Mouse (Mus musculus) lung, embryonic 14.5 days (tissue): ENCODE data around the gene Zfp51. TPM values are rescaled to one million over a fixed set of nuclear protein-coding genes. Genes with fewer than 3 reads are reported as not detected.

Experiments
- ATAC-seq: fragments of 200-750 bp; cut with Nextera tagmentation; 2 replicates; pipeline ENCODE4 v1.8.0; 2017; ENCODE audit warnings: mild to moderate bottlenecking, moderate TSS enrichment, moderate library complexity; ENCODE audit not compliant: insufficient read depth
- DNase-seq: peaks from one replicate; pipeline ENCODE4 v3.0.0-alpha.2; 2015
- H3K27ac ChIP-seq: fragments of 300-500 bp; sonication (generic); 2 replicates; pipeline ENCODE4 v1.5.1; 2014; ENCODE audit warnings: low read depth, mild to moderate bottlenecking, moderate library complexity
- H3K27me3 ChIP-seq: fragments of 300-500 bp; sonication (generic); 2 replicates; pipeline ENCODE4 v1.6.1; 2014; ENCODE audit warnings: low read length, control low read depth; ENCODE audit not compliant: insufficient read depth
- H3K36me3 ChIP-seq: fragments of 300-500 bp; sonication (generic); 2 replicates; pipeline ENCODE4 v1.6.1; 2014; ENCODE audit warnings: control low read depth; ENCODE audit not compliant: insufficient read depth
- H3K4me1 ChIP-seq: fragments of 300-500 bp; sonication (generic); 2 replicates; pipeline ENCODE4 v1.6.1; 2014; ENCODE audit warnings: antibody characterized with exemption, control low read depth; ENCODE audit not compliant: insufficient read depth
- H3K4me2 ChIP-seq: fragments of 300-500 bp; sonication (generic); 2 replicates; pipeline ENCODE4 v1.6.1; 2014; ENCODE audit warnings: mild to moderate bottlenecking
- H3K4me3 ChIP-seq: fragments of 300-500 bp; sonication (generic); 2 replicates; pipeline ENCODE4 v1.5.1; 2014; ENCODE audit warnings: low read depth, low read length
- H3K9ac ChIP-seq: fragments of 300-500 bp; sonication (generic); 2 replicates; pipeline ENCODE4 v1.6.1; 2014
- H3K9me3 ChIP-seq: fragments of 300-500 bp; sonication (generic); 2 replicates; pipeline ENCODE4 v1.6.1; 2016; ENCODE audit warnings: low read depth, low read length, control low read depth
- CTCF ChIP-seq: IDR thresholded peaks from 2 replicates; pipeline ENCODE4 v1.5.1; 2016; ENCODE audit warnings: antibody characterized with exemption, low read depth
- WGBS: fragments of 180-500 bp; shearing (Covaris S2); extraction: QIAGEN DNeasy Blood & Tissue Kit; methylation state at CpG from one replicate; pipeline ENCODE4 v1.1.7; 2014; 5-methylcytosine and 5-hydroxymethylcytosine counted together
- polyA plus RNA-seq: library from polyadenylated mRNA; unstranded; fragments of >200 nt; fragmentation: Nextera tagmentation; extraction: Ambion mirVana; gene quantifications from 2 replicates; pipeline ENCODE4 v1.2.1, GENCODE M21; 2014

Zfp51 gene
- polyA plus RNA-seq, 1 experiment from 2014 or later, result 13.4 TPM

GRCm38 (mm10) chr17:21488760-21489499, 38.8 kb downstream of the Zfp51 start, which contains the start of gene Zfp53:
Gene Zfp53 (plus strand): TSS chr17:21488998.
- under 1% methylated on average over 34 of the region's 34 CpGs for WGBS
- H3K27me3 ChIP-seq, result no peaks in the 10 kb centered on the region
- no peaks in the 10 kb centered on the region for H3K9me3 ChIP-seq
- H3K9ac ChIP-seq, result peak within 1 kb of the TSS; percentile 65
- ATAC-seq (peak; percentile 100), DNase-seq (peak; percentile 90)
- peak within 1 kb of the TSS; percentile 56 for H3K4me2 ChIP-seq
- H3K27ac ChIP-seq, result peak within 1 kb of the TSS; percentile 79; the same call in 1 of the 2 replicates
- H3K36me3 ChIP-seq, result no peaks in the 10 kb centered on the region
- H3K4me1 ChIP-seq, result no peaks in the 10 kb centered on the region
- peak within 1 kb of the TSS; percentile 65 for H3K4me3 ChIP-seq
- peak; percentile 17; the same call in 1 of the 2 replicates for TF ChIP-seq CTCF

GRCm38 (mm10) chr17:21489500-21490001, 39.4 kb downstream of the Zfp51 start:
- Histone ChIP-seq H3K36me3 (no peaks in the 10 kb centered on the region), H3K4me1 (no peaks in the 10 kb centered on the region), H3K9ac (peak overlapping the region; percentile 65), H3K27me3 (no peaks in the 10 kb centered on the region), H3K4me2 (peak overlapping the region; percentile 56), H3K9me3 (no peaks in the 10 kb centered on the region), H3K27ac (no peak overlapping the region), H3K4me3 (peak overlapping the region; percentile 65)
- DNase-seq, result peak; percentile 6
- WGBS, result 5% methylated on average over 8 of the region's 8 CpGs
- TF ChIP-seq CTCF, result no peak
- ATAC-seq, result peak; percentile 5; the same call in 1 of the 2 replicates

GRCm38 (mm10) chr17:21501365-21501764, 51.2 kb downstream of the Zfp51 start:
- DNase-seq (no peak), ATAC-seq (no peak)
- peaks cover 15% of the 10 kb centered on the region for H3K36me3 ChIP-seq
- no peak overlapping the region for H3K4me2 ChIP-seq
- no peaks in the 10 kb centered on the region for H3K27me3 ChIP-seq
- H3K27ac ChIP-seq, result no peak overlapping the region
- 84% methylated on average over 1 of the region's 1 CpGs for WGBS
- no peaks in the 10 kb centered on the region for H3K9me3 ChIP-seq
- no peak overlapping the region for H3K9ac ChIP-seq
- no peak for TF ChIP-seq CTCF
- no peak overlapping the region for H3K4me3 ChIP-seq
- H3K4me1 ChIP-seq, result no peaks in the 10 kb centered on the region

GRCm38 (mm10) chr17:21504524-21504923, 54.4 kb downstream of the Zfp51 start:
- no peak for ATAC-seq
- H3K36me3 ChIP-seq, result peaks cover 23% of the 10 kb centered on the region
- no peak overlapping the region for H3K9ac ChIP-seq
- no peak overlapping the region for H3K4me3 ChIP-seq
- no peak overlapping the region for H3K4me2 ChIP-seq
- peak; percentile 21 for DNase-seq
- no peak overlapping the region for H3K27ac ChIP-seq
- no peaks in the 10 kb centered on the region for H3K9me3 ChIP-seq
- 98% methylated on average over 1 of the region's 1 CpGs for WGBS
- no peaks in the 10 kb centered on the region for H3K27me3 ChIP-seq
- 0 out of 2 replicates have a peak, but pooled peaks have one; percentile 8 for TF ChIP-seq CTCF
- H3K4me1 ChIP-seq, result no peaks in the 10 kb centered on the region

GRCm38 (mm10) chr17:21506258-21506657, 56.1 kb downstream of the Zfp51 start:
- H3K9ac ChIP-seq, result no peak overlapping the region
- no peak for TF ChIP-seq CTCF
- DNase-seq (no peak), ATAC-seq (no peak)
- H3K36me3 ChIP-seq, result peaks cover 19% of the 10 kb centered on the region
- no peaks in the 10 kb centered on the region for H3K4me1 ChIP-seq
- H3K9me3 ChIP-seq, result no peaks in the 10 kb centered on the region
- WGBS, result 95% methylated on average over 3 of the region's 3 CpGs
- no peak overlapping the region for H3K27ac ChIP-seq
- no peak overlapping the region for H3K4me3 ChIP-seq
- H3K4me2 ChIP-seq, result no peak overlapping the region
- no peaks in the 10 kb centered on the region for H3K27me3 ChIP-seq

GRCm38 (mm10) chr17:21509756-21510155, 59.6 kb downstream of the Zfp51 start:
- no peak for TF ChIP-seq CTCF
- ATAC-seq (no peak), DNase-seq (no peak)
- Histone ChIP-seq H3K4me2 (no peak overlapping the region), H3K4me3 (no peak overlapping the region), H3K36me3 (peaks cover 16% of the 10 kb centered on the region; the same call in 1 of the 2 replicates), H3K27ac (no peak overlapping the region), H3K4me1 (no peaks in the 10 kb centered on the region), H3K27me3 (no peaks in the 10 kb centered on the region), H3K9me3 (no peaks in the 10 kb centered on the region), H3K9ac (no peak overlapping the region)

Other genes starting within 250 kb of the Zfp51 start
- gene Vmn1r234, start 224.3 kb upstream of the Zfp51 start, polyA plus RNA-seq, result not detected in 2 replicates
- not detected in 2 replicates for gene Vmn1r235, start 194.0 kb upstream of the Zfp51 start, polyA plus RNA-seq
- not detected in 2 replicates for gene Vmn1r236, start 167.4 kb upstream of the Zfp51 start, polyA plus RNA-seq
- gene Vmn1r237, start 138.5 kb upstream of the Zfp51 start, polyA plus RNA-seq, result not detected in 2 replicates
- 2.5 and 3.3 TPM in 2 replicates for gene Zfp677, start 66.6 kb upstream of the Zfp51 start, polyA plus RNA-seq
- 4.3 and 4.9 TPM in 2 replicates for gene Zfp54, start 27.1 kb upstream of the Zfp51 start, polyA plus RNA-seq
- gene Zfp53, start 38.6 kb downstream of the Zfp51 start, polyA plus RNA-seq, result 9.7 and 10.5 TPM in 2 replicates
- gene Zfp52, start 85.2 kb downstream of the Zfp51 start, polyA plus RNA-seq, result 4.5 and 4.6 TPM in 2 replicates
- gene Zfp948, start 116.6 kb downstream of the Zfp51 start, polyA plus RNA-seq, result 21.3 and 24.9 TPM in 2 replicates
- 2.9 and 4.3 TPM in 2 replicates for gene Zfp983, start 200.2 kb downstream of the Zfp51 start, polyA plus RNA-seq
- gene Gm10226, start 241.5 kb downstream of the Zfp51 start, polyA plus RNA-seq, result 4.6 and 5.0 TPM in 2 replicates